Mouse (Mus musculus): ENCODE data around the gene Irx6.

The Irx6 gene

GRCm38 (mm10) chr8:92721936-92722321, 47.8 kb downstream of the Irx6 start:
- no peak for DNase-seq (ENCODE audit: low spot score in 2 of 2)

GRCm38 (mm10) chr8:92723320-92723719, 49.2 kb downstream of the Irx6 start:
- DNase-seq (ENCODE audit: low spot score in 2 of 2) = no peak

GRCm38 (mm10) chr8:92723947-92724346, 49.9 kb downstream of the Irx6 start:
- no peak for DNase-seq (ENCODE audit: low spot score in 2 of 2)

GRCm38 (mm10) chr8:92724359-92724758, 50.3 kb downstream of the Irx6 start:
- no peak for DNase-seq (ENCODE audit: low spot score in 2 of 2)

All from frontal cortex, postnatal 14 days (tissue).